Mouse (Mus musculus) MEL (cell line): ENCODE measurements around the gene Rgs12. TPM values are rescaled to one million over a fixed set of nuclear protein-coding genes. Genes with fewer than 3 reads are reported as not detected.
A peak's percentile ranks its signal among the peaks of the same experiment; 100 is the strongest.

ENCODE experiments used
- DNase-seq: peaks from one replicate; pipeline ENCODE4 v3.0.0; 2011; ENCODE audit warnings: low read depth, low spot score
- H3K27ac ChIP-seq: 2 replicates; pipeline ENCODE4 v1.5.1; 2012; ENCODE audit warnings: low read depth, mild to moderate bottlenecking, control low read depth, low read length, moderate library complexity; ENCODE audit not compliant: control insufficient read depth
- H3K27me3 ChIP-seq, 2 experiments: fragments of 150-350 bp in 1 of 2; sonication (generic) in 1 of 2; 2 replicates each; pipeline ENCODE4 v1.6.1; 2012; ENCODE audit warnings: low read length in 2 of 2, mild to moderate bottlenecking in 2 of 2, improper control_type of control experiment in 1 of 2, moderate library complexity in 1 of 2; ENCODE audit not compliant: insufficient read depth in 2 of 2, control insufficient read depth in 1 of 2
- H3K36me3 ChIP-seq, 2 experiments: 2 replicates each; pipeline ENCODE4 v1.6.1; 2012 to 2014; ENCODE audit warnings: low read length in 2 of 2, improper control_type of control experiment in 1 of 2, inconsistent platforms in 1 of 2, mild to moderate bottlenecking in 1 of 2; ENCODE audit not compliant: insufficient read depth in 2 of 2, control insufficient read depth in 1 of 2
- H3K4me1 ChIP-seq, 2 experiments: fragments of 150-350 bp in 1 of 2; sonication (generic) in 1 of 2; 2 replicates each; pipeline ENCODE4 v1.6.1; 2012; ENCODE audit warnings: low read length in 2 of 2, improper control_type of control experiment in 1 of 2, mild to moderate bottlenecking in 1 of 2; ENCODE audit not compliant: insufficient read depth in 2 of 2, control insufficient read depth in 1 of 2
- H3K4me3 ChIP-seq, 2 experiments: fragments of 150-350 bp in 1 of 2; sonication (generic) in 1 of 2; 2 replicates each; pipeline ENCODE4 v1.5.1; 2012; ENCODE audit warnings: low read depth in 2 of 2, low read length in 2 of 2, mild to moderate bottlenecking in 2 of 2, moderate library complexity in 2 of 2, control low read depth in 1 of 2, improper control_type of control experiment in 1 of 2; ENCODE audit not compliant: control insufficient read depth in 1 of 2, insufficient read depth in 1 of 2
- H3K79me2 ChIP-seq: 2 replicates; pipeline ENCODE4 v1.6.1; 2012; ENCODE audit warnings: mild to moderate bottlenecking, low read length, moderate library complexity; ENCODE audit not compliant: control insufficient read depth, poor library complexity, insufficient read depth
- H3K9ac ChIP-seq: 2 replicates; pipeline ENCODE4 v1.6.1; 2012; ENCODE audit warnings: low read depth, mild to moderate bottlenecking, control low read depth, low read length, moderate library complexity; ENCODE audit not compliant: control insufficient read depth, poor library complexity, severe bottlenecking
- H3K9me3 ChIP-seq: fragments of 150-350 bp; sonication (generic); replicated peaks from 2 replicates; pipeline ENCODE4 v1.6.1; 2012; ENCODE audit warnings: mild to moderate bottlenecking, low read length, improper control_type of control experiment, moderate library complexity; ENCODE audit not compliant: insufficient read depth
- CHD2 ChIP-seq: IDR thresholded peaks from 2 replicates; pipeline ENCODE4 v1.6.1; 2011; ENCODE audit warnings: low read length, improper control_type of control experiment
- ELF1 ChIP-seq: IDR thresholded peaks from 2 replicates; pipeline ENCODE4 v1.6.1; 2014; ENCODE audit warnings: low read depth, mild to moderate bottlenecking, inconsistent platforms, low read length, improper control_type of control experiment, moderate library complexity
- EP300 ChIP-seq, 2 experiments: IDR thresholded peaks; 2 replicates each; pipeline ENCODE4 v1.6.1; 2011; ENCODE audit warnings: improper control_type of control experiment in 2 of 2, low read length in 2 of 2, low read depth in 1 of 2, mild to moderate bottlenecking in 1 of 2
- GATA1 ChIP-seq: IDR thresholded peaks from 2 replicates; pipeline ENCODE4 v1.6.1; 2011; ENCODE audit warnings: low read depth, low read length, improper control_type of control experiment
- HCFC1 ChIP-seq: IDR thresholded peaks from 2 replicates; pipeline ENCODE4 v1.6.1; 2012; ENCODE audit warnings: low read depth, mild to moderate bottlenecking, inconsistent platforms, low read length, improper control_type of control experiment, moderate library complexity
- JUND ChIP-seq: IDR thresholded peaks from 2 replicates; pipeline ENCODE4 v1.6.1; 2011; ENCODE audit warnings: low read depth, mild to moderate bottlenecking, improper control_type of control experiment, low read length
- KAT2A ChIP-seq: conservative IDR thresholded peaks from 2 replicates; pipeline ENCODE4 v1.6.1; 2012; ENCODE audit warnings: low read depth, low read length, improper control_type of control experiment, inconsistent platforms
- MAX ChIP-seq: IDR thresholded peaks from 2 replicates; pipeline ENCODE4 v1.6.1; 2011; ENCODE audit warnings: low read length, improper control_type of control experiment
- NRF1 ChIP-seq: IDR thresholded peaks from 2 replicates; pipeline ENCODE4 v1.6.1; 2014; ENCODE audit warnings: low read depth, mild to moderate bottlenecking, inconsistent platforms, low read length, improper control_type of control experiment, moderate library complexity; ENCODE audit not compliant: poor library complexity, insufficient read depth, severe bottlenecking
- RAD21 ChIP-seq: IDR thresholded peaks from 2 replicates; pipeline ENCODE4 v1.6.1; 2011; ENCODE audit warnings: mild to moderate bottlenecking, low read depth, low read length, improper control_type of control experiment
- TAL1 ChIP-seq: IDR thresholded peaks from 2 replicates; pipeline ENCODE4 v1.6.1; 2012; ENCODE audit warnings: mild to moderate bottlenecking, inconsistent platforms, low read length, moderate library complexity, mixed read lengths
- TBP ChIP-seq: IDR thresholded peaks from 2 replicates; pipeline ENCODE4 v1.8.0; 2011; ENCODE audit warnings: low read depth, low read length, improper control_type of control experiment
- ZMIZ1 ChIP-seq: IDR thresholded peaks from 2 replicates; pipeline ENCODE4 v1.6.1; 2012; ENCODE audit warnings: low read depth, mild to moderate bottlenecking, inconsistent platforms, low read length, improper control_type of control experiment, moderate library complexity
- ZNF384 ChIP-seq: IDR thresholded peaks from 2 replicates; pipeline ENCODE4 v1.6.1; 2012; ENCODE audit warnings: low read depth, mild to moderate bottlenecking, inconsistent platforms, low read length, improper control_type of control experiment
- polyA plus RNA-seq, 2 experiments: library from polyadenylated mRNA; stranded (reverse) in 1 of 2; unstranded in 1 of 2; fragments of >175 nt in 1 of 2; fragments of >200 nt in 1 of 2; gene quantifications; 2 replicates each; pipeline versions ENCODE4 v1.2.1 to v1.2.4; 2012; ENCODE audit warnings: low replicate concordance in 2 of 2, low read depth in 1 of 2; ENCODE audit not compliant: insufficient read length in 2 of 2, insufficient read depth in 1 of 2, missing spikeins in 1 of 2
- total RNA-seq: library from RNA; depleted of rRNA; stranded (reverse); fragments of 300-350 nt; gene quantifications from 2 replicates; pipeline ENCODE4 v1.2.3, GENCODE M21; 2012

Rgs12 gene
- total and polyA plus RNA-seq, 3 experiments, result 11.9 to 15.4 TPM; not detected in 1

- peak; percentile 78 for DNase-seq
- Histone ChIP-seq H3K36me3 (peaks cover 0 to 9% of the 10 kb centered on the region in 2 experiments; a peak in 2 of 4 replicates), H3K27ac (no peak overlapping the region), H3K27me3 (no peaks in the 10 kb centered on the region), H3K4me1 (peaks cover 9 to 21% of the 10 kb centered on the region in 2 experiments), H3K79me2 (no peaks in the 10 kb centered on the region), H3K9me3 (no peaks in the 10 kb centered on the region), H3K4me3 (no peak overlapping the region), H3K9ac (no peak overlapping the region)
- TF ChIP-seq TBP, result 0 out of 2 replicates have a peak, but pooled peaks have one; percentile 12
- no peak for TF ChIP-seq CHD2
- no peak for TF ChIP-seq ZNF384
- TF ChIP-seq ZMIZ1, result no peak
- TF ChIP-seq GATA1, result peak; percentile 66; the same call in 1 of the 2 replicates
- TF ChIP-seq TAL1, result peak; percentile 60
- TF ChIP-seq NRF1, result no peak
Measured at GRCm38 (mm10) chr5:34923920-34924319, 25.3 kb upstream of the Rgs12 start.

- DNase-seq, result no peak
- peak overlapping the region; percentile 20; the same call in 1 of the 2 replicates for H3K27ac ChIP-seq
- H3K79me2 ChIP-seq, result no peaks in the 10 kb centered on the region
- peaks cover 4 to 15% of the 10 kb centered on the region in 2 experiments for H3K4me1 ChIP-seq
- peaks cover 0 to 3% of the 10 kb centered on the region in 2 experiments; a peak in 1 of 4 replicates for H3K36me3 ChIP-seq
- H3K9ac ChIP-seq, result no peak overlapping the region
- no peaks in the 10 kb centered on the region for H3K9me3 ChIP-seq
- no peaks in the 10 kb centered on the region for H3K27me3 ChIP-seq
- no peak for TF ChIP-seq CHD2
- peak in 1 of 2 experiments; percentile 35; a peak in 2 of 4 replicates for TF ChIP-seq EP300 (IDR thresholded peaks at IDR 0.05; ENCODE audit: low read depth in 1 of 2, low read length in 2 of 2)
- no peak overlapping the region for H3K4me3 ChIP-seq
Measured at GRCm38 (mm10) chr5:34924519-34924918, 24.7 kb upstream of the Rgs12 start.

GRCm38 (mm10) chr5:34927648-34928047 is 21.6 kb upstream of the Rgs12 start:
- Histone ChIP-seq H3K79me2 (no peaks in the 10 kb centered on the region), H3K4me3 (no peak overlapping the region), H3K4me1 (peaks cover 7 to 21% of the 10 kb centered on the region in 2 experiments), H3K27me3 (no peaks in the 10 kb centered on the region), H3K9ac (no peak overlapping the region), H3K27ac (no peak overlapping the region), H3K36me3 (peaks cover 0 to 9% of the 10 kb centered on the region in 2 experiments; a peak in 2 of 4 replicates), H3K9me3 (no peaks in the 10 kb centered on the region)
- DNase-seq, result no peak
- TF ChIP-seq KAT2A (no peak), HCFC1 (no peak), RAD21 (no peak), MAX (no peak), JUND (no peak), ELF1 (no peak)
